Mouse (Mus musculus) 3T3-L1 (cell line): ENCODE results near the gene Olfr332.
"Not testable (repeated sequence)": the region's sequence is repeated elsewhere in the genome, so short reads cannot be mapped to it uniquely, and the experiment has no call there.

ENCODE experiments used
- DNase-seq: peaks from one replicate; pipeline ENCODE4 v3.0.0-alpha.2; 2015; ENCODE audit warnings: low read depth, low spot score

Gene Olfr332

GRCm38 (mm10) chr11:58492455-58492854 lies at the start of gene Olfr332:
TSS of gene Olfr332 (minus strand) at chr11:58492555.
- no peak for DNase-seq

- DNase-seq = not testable (repeated sequence)
These were observed 42.4 kb upstream of the Olfr332 start, which contains the start of gene Olfr330 for GRCm38 (mm10) chr11:58534736-58535135. TSS of gene Olfr330 (minus strand) at chr11:58534836.

GRCm38 (mm10) chr11:58519756-58520155 lies 27.4 kb upstream of the Olfr332 start:
- not testable (repeated sequence) for DNase-seq

- not testable (repeated sequence) for DNase-seq
These were observed 26.6 kb upstream of the Olfr332 start for GRCm38 (mm10) chr11:58518916-58519315.

- not testable (repeated sequence) for DNase-seq
These were observed 16.7 kb upstream of the Olfr332 start for GRCm38 (mm10) chr11:58509058-58509457.

- not testable (repeated sequence) for DNase-seq
These were observed 10.1 kb upstream of the Olfr332 start, which contains the start of gene Olfr331 for GRCm38 (mm10) chr11:58502472-58502871. TSS of gene Olfr331 (minus strand) at chr11:58502572.

GRCm38 (mm10) chr11:58499290-58499689 lies 6.9 kb upstream of the Olfr332 start:
- DNase-seq = peak; percentile 55

GRCm38 (mm10) chr11:58498761-58499160 lies 6.4 kb upstream of the Olfr332 start:
- no peak for DNase-seq

- no peak for DNase-seq
These were observed 30.2 kb downstream of the Olfr332 start, which contains the start of gene Olfr30 for GRCm38 (mm10) chr11:58462170-58462569. TSS of gene Olfr30 (minus strand) at chr11:58462270.

GRCm38 (mm10) chr11:58453592-58453991 lies 38.8 kb downstream of the Olfr332 start:
- no peak for DNase-seq

- no peak for DNase-seq
These were observed 39.6 kb downstream of the Olfr332 start, which contains the start of gene Lypd9 for GRCm38 (mm10) chr11:58452759-58453158. TSS of gene Lypd9 (minus strand) at chr11:58452923.
